Mouse (Mus musculus) limb, embryonic 10.5 days (tissue): ENCODE results near the gene Gstcd. TPM values are rescaled to one million over a fixed set of nuclear protein-coding genes. Genes with fewer than 3 reads are reported as not detected.
A peak's percentile ranks its signal among the peaks of the same experiment; 100 is the strongest.

Experiments used
- DNase-seq: peaks from one replicate; pipeline ENCODE4 v3.0.0-alpha.2; 2017; ENCODE audit warnings: low spot score
- H3K27ac ChIP-seq: fragments of 300-500 bp; sonication (generic); 2 replicates; pipeline ENCODE4 v1.5.1; 2016; ENCODE audit warnings: mild to moderate bottlenecking
- H3K27me3 ChIP-seq: fragments of 300-500 bp; sonication (generic); 2 replicates; pipeline ENCODE4 v1.6.1; 2016; ENCODE audit warnings: low read depth, mild to moderate bottlenecking; ENCODE audit not compliant: poor library complexity, severe bottlenecking
- H3K36me3 ChIP-seq: fragments of 300-500 bp; sonication (generic); 2 replicates; pipeline ENCODE4 v1.6.1; 2016; ENCODE audit warnings: mild to moderate bottlenecking, moderate library complexity
- H3K4me1 ChIP-seq: fragments of 300-500 bp; sonication (generic); 2 replicates; pipeline ENCODE4 v1.6.1; 2016
- H3K4me3 ChIP-seq: fragments of 300-500 bp; sonication (generic); 2 replicates; pipeline ENCODE4 v1.5.1; 2016; ENCODE audit warnings: mild to moderate bottlenecking, moderate library complexity
- H3K9me3 ChIP-seq: fragments of 300-500 bp; sonication (generic); replicated peaks from 2 replicates; pipeline ENCODE4 v1.6.1; 2016; ENCODE audit warnings: mild to moderate bottlenecking
- WGBS: fragments of 180-500 bp; shearing (Covaris S2); methylation state at CpG from one replicate; pipeline ENCODE4 v1.1.7; 2016; 5-methylcytosine and 5-hydroxymethylcytosine counted together
- polyA plus RNA-seq: library from polyadenylated mRNA; unstranded; fragments of >200 nt; fragmentation: Nextera tagmentation; extraction: Ambion mirVana; gene quantifications from 2 replicates; pipeline ENCODE4 v1.2.1, GENCODE M21; 2016

The Gstcd gene
- polyA plus RNA-seq, 1 experiment from 2014 or later: 10.9 TPM

DNA sequence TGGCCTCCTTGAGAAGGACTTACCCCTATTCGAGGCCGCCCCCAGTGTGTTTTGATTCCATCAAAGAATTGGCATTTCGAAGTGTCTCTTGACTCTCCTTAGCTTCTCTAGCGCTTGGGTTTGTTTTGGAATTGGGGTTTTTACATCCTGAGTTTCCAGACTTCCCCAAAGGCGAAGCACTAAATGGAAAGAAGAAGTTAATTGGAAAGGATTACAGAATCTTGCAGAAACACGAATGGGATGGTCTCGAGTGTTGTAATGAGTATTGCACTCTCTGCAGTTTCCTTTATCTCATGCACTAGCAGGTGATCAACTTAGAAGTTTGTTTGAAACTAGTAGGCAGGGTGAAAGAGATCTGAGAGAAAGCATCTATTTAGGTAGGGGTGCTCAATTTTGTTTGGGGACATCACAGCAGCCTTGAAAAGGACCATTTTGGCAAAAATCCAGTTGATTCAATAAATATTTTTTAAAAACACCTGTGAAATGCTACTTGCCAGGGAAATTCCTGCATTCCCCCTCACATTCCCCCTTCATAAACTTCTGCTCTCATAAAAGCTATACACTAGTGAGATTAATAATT lies 531 bp upstream of the Gstcd start:
- H3K4me1 ChIP-seq: peaks cover 18% of the 10 kb centered on the region
- no peak for DNase-seq
- no peaks in the 10 kb centered on the region for H3K27me3 ChIP-seq
- WGBS: 1% methylated on average over 7 of the region's 7 CpGs
- H3K36me3 ChIP-seq: peaks cover 13% of the 10 kb centered on the region
- peak overlapping the region; percentile 88 for H3K4me3 ChIP-seq
- H3K9me3 ChIP-seq: no peaks in the 10 kb centered on the region
- H3K27ac ChIP-seq: peak overlapping the region; percentile 99

GRCm38 (mm10) chr3:133091121-133091663 lies 641 bp downstream of the Gstcd start:
- H3K4me1 ChIP-seq: peaks cover 18% of the 10 kb centered on the region
- DNase-seq: no peak
- H3K27ac ChIP-seq: peak overlapping the region; percentile 99
- H3K9me3 ChIP-seq: no peaks in the 10 kb centered on the region
- 0 out of 2 replicates have a peak, but pooled peaks cover 6% of the 10 kb centered on the region for H3K36me3 ChIP-seq
- no peaks in the 10 kb centered on the region for H3K27me3 ChIP-seq
- WGBS: under 1% methylated on average over 43 of the region's 44 CpGs
- H3K4me3 ChIP-seq: peak overlapping the region; percentile 88

DNA sequence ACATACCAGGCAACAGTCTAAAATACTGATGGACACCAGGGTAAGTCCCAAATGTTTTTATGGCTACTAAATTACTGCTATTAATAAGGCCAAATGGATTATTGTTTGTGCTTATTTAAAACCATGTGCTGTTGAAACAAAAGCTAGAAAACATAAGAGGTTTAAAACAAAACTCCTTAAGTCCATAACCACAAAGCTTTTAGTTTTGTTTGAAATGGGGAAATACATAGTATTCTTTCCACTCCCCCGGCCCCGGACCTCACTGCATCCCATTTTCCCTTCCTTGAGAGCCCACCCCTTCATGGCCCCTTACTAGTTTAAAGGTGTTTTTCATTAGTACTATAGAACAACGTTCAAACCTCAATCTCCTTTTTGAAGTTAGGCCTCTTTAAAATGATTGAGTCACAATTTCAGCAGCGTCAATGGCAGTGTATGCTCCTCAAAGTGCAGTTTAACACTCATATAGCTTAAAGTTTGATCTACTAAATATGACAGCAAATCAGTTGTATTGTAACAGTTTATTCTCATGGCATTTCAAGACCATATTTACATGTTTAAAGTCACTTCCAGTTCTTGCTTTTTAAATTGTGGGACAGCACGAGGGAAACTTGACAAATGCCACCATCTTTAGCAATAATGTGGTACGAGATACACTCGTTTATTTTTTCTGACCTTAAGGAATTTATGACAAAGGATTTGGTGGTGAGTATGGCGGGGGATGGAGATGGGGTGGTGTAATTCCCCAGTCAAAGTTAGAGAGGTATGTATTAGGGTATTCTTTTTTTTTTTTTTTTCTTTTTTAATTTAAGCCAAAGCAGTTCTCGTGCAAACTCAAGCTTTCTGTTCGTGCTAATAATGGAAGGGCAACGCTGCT lies 1.3 kb downstream of the Gstcd start:
- Histone ChIP-seq H3K27me3 (no peaks in the 10 kb centered on the region), H3K36me3 (no peaks in the 10 kb centered on the region), H3K27ac (peak overlapping the region; percentile 99), H3K4me3 (peak overlapping the region; percentile 88), H3K9me3 (no peaks in the 10 kb centered on the region), H3K4me1 (peaks cover 18% of the 10 kb centered on the region)
- peak; percentile 40 for DNase-seq
- WGBS: 8% methylated on average over 11 of the region's 11 CpGs

GRCm38 (mm10) chr3:133085858-133086257 lies 6.0 kb downstream of the Gstcd start:
- Histone ChIP-seq H3K4me3 (no peak overlapping the region), H3K4me1 (peaks cover 6% of the 10 kb centered on the region; the same call in 1 of the 2 replicates), H3K36me3 (peaks cover 35% of the 10 kb centered on the region), H3K27ac (no peak overlapping the region), H3K9me3 (no peaks in the 10 kb centered on the region), H3K27me3 (no peaks in the 10 kb centered on the region)
- 78% methylated on average over 3 of the region's 3 CpGs for WGBS
- no peak for DNase-seq

GRCm38 (mm10) chr3:133082736-133083135 lies 9.1 kb downstream of the Gstcd start:
- H3K27ac ChIP-seq: no peak overlapping the region
- no peak for DNase-seq
- H3K4me3 ChIP-seq: no peak overlapping the region
- H3K36me3 ChIP-seq: peaks cover 56% of the 10 kb centered on the region
- H3K9me3 ChIP-seq: no peaks in the 10 kb centered on the region
- no peaks in the 10 kb centered on the region for H3K27me3 ChIP-seq
- WGBS: 93% methylated on average over 5 of the region's 5 CpGs
- H3K4me1 ChIP-seq: no peaks in the 10 kb centered on the region

GRCm38 (mm10) chr3:133075560-133075959 lies 16.3 kb downstream of the Gstcd start:
- Histone ChIP-seq H3K4me3 (no peak overlapping the region), H3K9me3 (no peaks in the 10 kb centered on the region), H3K27ac (no peak overlapping the region), H3K4me1 (no peaks in the 10 kb centered on the region), H3K27me3 (no peaks in the 10 kb centered on the region), H3K36me3 (peaks cover 61% of the 10 kb centered on the region)
- WGBS: 94% methylated on average over 10 of the region's 10 CpGs
- no peak for DNase-seq

DNA sequence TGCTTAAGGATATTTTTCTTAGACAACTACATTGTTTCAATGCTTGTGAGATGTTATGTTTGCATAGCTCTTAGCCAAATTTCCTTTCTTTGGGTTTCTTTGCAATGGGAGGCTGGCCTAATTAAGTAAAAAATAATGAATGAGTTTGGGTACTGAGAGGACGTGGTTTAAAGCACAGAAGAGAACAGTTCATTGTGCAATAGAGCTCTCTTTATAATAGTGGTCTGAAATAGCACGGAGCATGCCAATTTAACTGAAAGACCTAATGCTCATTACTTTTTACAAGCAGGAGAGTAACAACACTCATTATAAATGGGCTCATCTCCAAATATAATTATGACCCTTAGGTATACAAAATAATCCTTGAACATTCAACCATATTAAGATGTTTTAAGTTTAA lies 39.8 kb downstream of the Gstcd start:
- DNase-seq: no peak
- 83% methylated on average over 2 of the region's 2 CpGs for WGBS

GRCm38 (mm10) chr3:133033145-133033755 lies 58.6 kb downstream of the Gstcd start:
- H3K4me3 ChIP-seq: 0 out of 2 replicates have a peak overlapping the region, but pooled peaks have one; percentile 4
- 60% methylated on average over 7 of the region's 7 CpGs for WGBS
- no peaks in the 10 kb centered on the region for H3K9me3 ChIP-seq

More for the DNA sequence above, 39.8 kb downstream of the Gstcd start:
- H3K9me3 ChIP-seq: no peaks in the 10 kb centered on the region
- no peaks in the 10 kb centered on the region for H3K27me3 ChIP-seq
- H3K4me3 ChIP-seq: no peak overlapping the region
- no peak overlapping the region for H3K27ac ChIP-seq
- H3K4me1 ChIP-seq: no peaks in the 10 kb centered on the region
- H3K36me3 ChIP-seq: peaks cover 34% of the 10 kb centered on the region

DNA sequence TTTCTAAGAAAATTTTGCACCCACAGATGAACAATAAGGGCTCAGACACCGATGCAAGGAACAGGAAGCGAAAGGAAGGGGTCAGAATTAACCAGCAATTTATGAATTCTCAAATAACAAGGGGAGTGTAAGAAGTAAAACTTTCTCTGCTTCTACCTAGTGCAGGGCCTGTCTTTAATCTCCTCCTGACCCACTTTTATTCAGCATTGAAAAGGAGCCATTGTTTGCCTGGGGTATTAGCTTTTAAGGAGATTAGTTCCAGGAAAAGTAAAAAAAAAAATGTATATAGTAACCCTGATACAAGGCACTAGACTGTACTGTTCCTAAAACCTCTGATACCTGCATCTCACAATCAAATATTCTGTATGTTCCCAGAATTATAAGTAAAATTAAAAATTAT lies 64.9 kb downstream of the Gstcd start:
- no peak overlapping the region for H3K4me3 ChIP-seq
- no peaks in the 10 kb centered on the region for H3K36me3 ChIP-seq
- peaks cover 7% of the 10 kb centered on the region; the same call in 1 of the 2 replicates for H3K4me1 ChIP-seq
- 80% methylated on average over 2 of the region's 2 CpGs for WGBS
- DNase-seq: no peak
- no peaks in the 10 kb centered on the region for H3K27me3 ChIP-seq
- no peaks in the 10 kb centered on the region for H3K9me3 ChIP-seq
- peak overlapping the region; percentile 30; the same call in 1 of the 2 replicates for H3K27ac ChIP-seq

More at GRCm38 (mm10) chr3:133033145-133033755, 58.6 kb downstream of the Gstcd start:
- peaks cover 25% of the 10 kb centered on the region for H3K4me1 ChIP-seq
- H3K36me3 ChIP-seq: no peaks in the 10 kb centered on the region
- no peak for DNase-seq
- no peak overlapping the region for H3K27ac ChIP-seq
- no peaks in the 10 kb centered on the region for H3K27me3 ChIP-seq

DNA sequence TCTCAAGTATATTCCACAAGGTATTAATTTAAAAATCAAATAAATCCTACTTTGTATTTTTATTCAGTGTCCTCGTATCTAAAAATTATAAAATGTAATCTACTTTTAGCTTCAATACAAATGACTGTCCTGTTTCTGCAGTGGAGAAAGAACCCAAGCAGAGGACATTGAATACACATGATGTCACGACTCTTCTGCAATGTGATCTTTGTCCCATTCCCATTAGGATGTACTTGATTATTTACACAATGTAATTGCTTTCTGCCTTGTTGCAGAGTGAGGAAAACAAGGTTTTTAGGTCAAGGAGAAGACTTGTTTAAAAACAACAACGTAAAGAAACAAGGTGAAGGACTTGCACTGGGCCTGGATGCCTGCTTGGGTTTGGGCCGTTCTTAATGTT lies 84.6 kb downstream of the Gstcd start:
- Histone ChIP-seq H3K4me3 (no peak overlapping the region), H3K27me3 (no peaks in the 10 kb centered on the region), H3K4me1 (peaks cover 4% of the 10 kb centered on the region; the same call in 1 of the 2 replicates), H3K27ac (no peak overlapping the region), H3K36me3 (peaks cover 13% of the 10 kb centered on the region), H3K9me3 (no peaks in the 10 kb centered on the region)
- 88% methylated on average over 4 of the region's 4 CpGs for WGBS
- DNase-seq: no peak

DNA sequence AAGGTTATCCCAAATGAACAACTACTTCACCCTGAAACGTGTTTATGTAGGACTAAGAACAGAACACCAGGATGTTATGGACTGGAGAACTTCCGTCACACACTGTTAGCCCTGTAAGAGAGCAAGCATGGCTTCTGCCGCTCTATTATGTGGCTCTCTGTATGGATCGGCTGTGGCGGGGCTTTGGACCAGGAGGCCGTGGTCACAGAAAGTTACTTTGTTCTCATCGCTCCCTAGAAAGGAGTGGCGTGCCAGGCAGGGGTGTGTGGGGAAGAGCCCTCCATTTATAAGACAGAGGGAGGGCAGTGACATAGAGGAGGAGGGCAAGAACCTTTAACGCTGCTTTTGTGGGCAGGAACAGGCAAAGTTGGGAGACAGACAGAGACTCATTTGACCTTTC lies 95.5 kb downstream of the Gstcd start:
- WGBS: 90% methylated on average over 9 of the region's 9 CpGs
- H3K36me3 ChIP-seq: peaks cover 30% of the 10 kb centered on the region
- no peak for DNase-seq
- H3K27ac ChIP-seq: no peak overlapping the region
- H3K27me3 ChIP-seq: no peaks in the 10 kb centered on the region
- no peaks in the 10 kb centered on the region for H3K9me3 ChIP-seq
- H3K4me3 ChIP-seq: no peak overlapping the region
- H3K4me1 ChIP-seq: no peaks in the 10 kb centered on the region

- 94% methylated on average over 3 of the region's 3 CpGs for WGBS
- no peak overlapping the region for H3K27ac ChIP-seq
- H3K27me3 ChIP-seq: no peaks in the 10 kb centered on the region
- no peak overlapping the region for H3K4me3 ChIP-seq
- H3K4me1 ChIP-seq: no peaks in the 10 kb centered on the region
- DNase-seq: no peak
- no peaks in the 10 kb centered on the region for H3K9me3 ChIP-seq
- peaks cover 30% of the 10 kb centered on the region for H3K36me3 ChIP-seq
These were observed 95.9 kb downstream of the Gstcd start for GRCm38 (mm10) chr3:132995904-132996267.
